In the genomic region with DNA sequence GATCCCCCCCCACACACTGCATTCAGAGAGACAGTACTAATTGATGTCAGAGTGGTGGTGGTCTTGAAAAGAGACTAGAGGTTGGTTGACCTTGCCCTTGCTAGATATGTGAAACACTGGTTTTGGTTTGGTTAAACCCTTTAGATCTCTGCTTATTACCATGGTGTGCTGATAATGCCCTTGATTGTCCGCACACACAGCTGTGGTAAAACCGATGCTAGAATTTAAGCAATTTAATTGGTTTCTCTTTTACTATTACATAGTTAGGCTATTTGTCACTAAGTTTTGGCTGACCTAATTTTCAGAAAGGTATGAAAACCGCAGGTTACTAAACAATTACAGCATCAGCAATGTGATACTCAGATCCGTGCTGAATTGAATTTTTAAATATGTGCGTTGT, we compare ENCODE assay signal across 8 mouse cellular contexts. TPM values are rescaled to one million over a fixed set of nuclear protein-coding genes. Genes with fewer than 3 reads are reported as not detected.
DNase-seq lines count a peak whose midpoint lies in the region; ATAC-seq and TF ChIP-seq lines count a peak whose summit lies in the region.

No protein-coding gene starts in this region.

- intact Hi-C loops in heart, postnatal 10 days (cut with DNase I), result loop anchor here (2.0 to 10.0 kb wide), 3 partner anchors 39 to 291 kb away; partner anchors contain the start of genes Jak2 and Ranbp6

- H3K4me2 ChIP-seq in heart, embryonic 15.5 days, result peak overlapping the region; percentile 68
- H3K4me2 ChIP-seq in hindbrain, embryonic 12.5 days (replicated peaks), result peak overlapping the region; percentile 79
- peak overlapping the region; percentile 66 for H3K4me2 ChIP-seq in midbrain, embryonic 12.5 days (replicated peaks)

- no peak for TF ChIP-seq CTCF in E14TG2a.4 (conservative IDR thresholded peaks at IDR 0.05; ENCODE audit: low read length)

- H3K4me1 ChIP-seq in heart, embryonic 15.5 days (replicated peaks), result peaks cover 20% of the 10 kb centered on the region
- peaks cover 23% of the 10 kb centered on the region for H3K4me1 ChIP-seq in E14TG2a.4 (replicated peaks; ENCODE audit: low read depth, low read length)
- H3K4me1 ChIP-seq in hindbrain, embryonic 12.5 days, result peaks cover 10% of the 10 kb centered on the region
- H3K4me1 ChIP-seq in midbrain, embryonic 12.5 days, result peaks cover 13% of the 10 kb centered on the region

- ATAC-seq in heart, embryonic 15.5 days (replicated peaks; ENCODE audit: insufficient number of reproducible peaks, insufficient read depth, low FRiP score, low read depth), result no peak
- ATAC-seq in hindbrain, embryonic 12.5 days (ENCODE audit: low FRiP score), result no peak
- ATAC-seq in midbrain, embryonic 12.5 days (ENCODE audit: low FRiP score, low read depth), result no peak

- peak overlapping the region; percentile 93 for H3K9ac ChIP-seq in heart, embryonic 15.5 days
- no peak overlapping the region; the same call in 1 of the 2 replicates for H3K9ac ChIP-seq in hindbrain, embryonic 12.5 days
- H3K9ac ChIP-seq in midbrain, embryonic 12.5 days (replicated peaks), result peak overlapping the region; percentile 93; the same call in 1 of the 2 replicates

- peak overlapping the region; percentile 93 for H3K4me3 ChIP-seq in heart, embryonic 15.5 days
- peak overlapping the region; percentile 94 for H3K4me3 ChIP-seq in E14TG2a.4 (replicated peaks; ENCODE audit: low read length)
- H3K4me3 ChIP-seq in hindbrain, embryonic 12.5 days, result peak overlapping the region; percentile 80
- H3K4me3 ChIP-seq in midbrain, embryonic 12.5 days, result peak overlapping the region; percentile 91

- no peaks in the 10 kb centered on the region for H3K36me3 ChIP-seq in heart, embryonic 15.5 days
- H3K36me3 ChIP-seq in E14TG2a.4 (ENCODE audit: insufficient read depth, low read length), result peaks cover 7% of the 10 kb centered on the region; the same call in 1 of the 2 replicates
- no peaks in the 10 kb centered on the region for H3K36me3 ChIP-seq in hindbrain, embryonic 12.5 days
- no peaks in the 10 kb centered on the region for H3K36me3 ChIP-seq in midbrain, embryonic 12.5 days

- H3K9me3 ChIP-seq in heart, embryonic 15.5 days (replicated peaks), result no peaks in the 10 kb centered on the region
- no peaks in the 10 kb centered on the region for H3K9me3 ChIP-seq in E14TG2a.4 (ENCODE audit: low read length)
- H3K9me3 ChIP-seq in hindbrain, embryonic 12.5 days (replicated peaks), result peaks cover under 1% of the 10 kb centered on the region; the same call in 1 of the 2 replicates
- H3K9me3 ChIP-seq in midbrain, embryonic 12.5 days, result 0 out of 2 replicates have a peak, but pooled peaks cover 2% of the 10 kb centered on the region

- peak overlapping the region; percentile 98 for H3K27ac ChIP-seq in heart, embryonic 15.5 days
- H3K27ac ChIP-seq in hindbrain, embryonic 12.5 days, result no peak overlapping the region
- H3K27ac ChIP-seq in midbrain, embryonic 12.5 days (replicated peaks), result no peak overlapping the region

- no peaks in the 10 kb centered on the region for H3K27me3 ChIP-seq in heart, embryonic 15.5 days
- H3K27me3 ChIP-seq in E14TG2a.4 (ENCODE audit: insufficient read depth, low read length), result no peaks in the 10 kb centered on the region
- no peaks in the 10 kb centered on the region for H3K27me3 ChIP-seq in hindbrain, embryonic 12.5 days
- H3K27me3 ChIP-seq in midbrain, embryonic 12.5 days, result no peaks in the 10 kb centered on the region

- WGBS in heart, embryonic 15.5 days, result 43% methylated on average over 5 of the region's 5 CpGs
- WGBS in hindbrain, embryonic 12.5 days, result 52% methylated on average over 5 of the region's 5 CpGs
- 52% methylated on average over 5 of the region's 5 CpGs for WGBS in midbrain, embryonic 12.5 days

- DNase-seq in heart, postnatal 10 days, result no peak
- DNase-seq in right cerebral cortex, postnatal 25 days, result no peak
- no peak for DNase-seq in thymus, adult 18-20 months
- no peak for DNase-seq in kidney, adult 9 months

RNA-seq across cellular contexts. Expression of gene Ric1, which starts 1.6 kb away (rescaled TPM):
- 6.5 and 7.5 TPM in 2 replicates for polyA plus RNA-seq in heart, embryonic 15.5 days (2015; fragmentation: Nextera tagmentation; extraction: Ambion mirVana)
- 10 to 100 TPM; 32.8 to 36.3 TPM for total RNA-seq in heart, postnatal 10 days (2021)
- 17.5 and 20.1 TPM in 2 replicates for polyA plus RNA-seq in hindbrain, embryonic 12.5 days (2016; fragmentation: Nextera tagmentation; extraction: Ambion mirVana)
- 14.0 TPM in 2 replicates for polyA plus RNA-seq in midbrain, embryonic 12.5 days (2016; fragmentation: Nextera tagmentation; extraction: Ambion mirVana)
